Mouse (Mus musculus) bone marrow, adult 2 months (tissue): ENCODE measurements around the gene Snrpf. TPM values are rescaled to one million over a fixed set of nuclear protein-coding genes. Genes with fewer than 3 reads are reported as not detected.
A peak's percentile ranks its signal among the peaks of the same experiment; 100 is the strongest.

Experiments
- H3K27ac ChIP-seq: fragments of 200-500 bp; 2 replicates; pipeline ENCODE4 v1.5.1; 2012; ENCODE audit warnings: low read depth, mild to moderate bottlenecking, control low read depth, inconsistent platforms, low read length; ENCODE audit not compliant: control insufficient read depth, poor library complexity, insufficient read depth
- H3K4me1 ChIP-seq: fragments of 200-500 bp; 2 replicates; pipeline ENCODE4 v1.6.1; 2011; ENCODE audit warnings: low read length; ENCODE audit not compliant: control insufficient read depth, insufficient read depth
- H3K4me3 ChIP-seq: fragments of 200-500 bp; replicated peaks from 2 replicates; pipeline ENCODE3; 2011; ENCODE audit warnings: mild to moderate bottlenecking, low read depth, low read length, control low read depth; ENCODE audit not compliant: control insufficient read depth
- CTCF ChIP-seq: fragments of 200-500 bp; IDR thresholded peaks from 2 replicates; pipeline ENCODE4 v1.5.1; 2011; ENCODE audit warnings: low read length, control low read depth; ENCODE audit not compliant: control insufficient read depth, insufficient read depth
- POLR2A ChIP-seq: fragments of 200-500 bp; IDR thresholded peaks from 2 replicates; pipeline ENCODE4 v1.6.1; 2011; ENCODE audit warnings: low read depth, mild to moderate bottlenecking, control low read depth, low read length, borderline replicate concordance; ENCODE audit not compliant: control insufficient read depth
- WGBS: fragments of 180-500 bp; shearing (Covaris S2); methylation state at CpG from one replicate; pipeline ENCODE4 v1.1.7; 2018; 5-methylcytosine and 5-hydroxymethylcytosine counted together
- polyA plus RNA-seq: library from polyadenylated mRNA; stranded (reverse); fragments of >200 nt; gene quantifications from 2 replicates; pipeline ENCODE4 v1.2.4, GENCODE M21; 2011; ENCODE audit warnings: low replicate concordance; ENCODE audit not compliant: missing spikeins, insufficient read depth, insufficient read length

Snrpf gene
- polyA plus RNA-seq, 1 experiment, result 79.1 TPM

DNA sequence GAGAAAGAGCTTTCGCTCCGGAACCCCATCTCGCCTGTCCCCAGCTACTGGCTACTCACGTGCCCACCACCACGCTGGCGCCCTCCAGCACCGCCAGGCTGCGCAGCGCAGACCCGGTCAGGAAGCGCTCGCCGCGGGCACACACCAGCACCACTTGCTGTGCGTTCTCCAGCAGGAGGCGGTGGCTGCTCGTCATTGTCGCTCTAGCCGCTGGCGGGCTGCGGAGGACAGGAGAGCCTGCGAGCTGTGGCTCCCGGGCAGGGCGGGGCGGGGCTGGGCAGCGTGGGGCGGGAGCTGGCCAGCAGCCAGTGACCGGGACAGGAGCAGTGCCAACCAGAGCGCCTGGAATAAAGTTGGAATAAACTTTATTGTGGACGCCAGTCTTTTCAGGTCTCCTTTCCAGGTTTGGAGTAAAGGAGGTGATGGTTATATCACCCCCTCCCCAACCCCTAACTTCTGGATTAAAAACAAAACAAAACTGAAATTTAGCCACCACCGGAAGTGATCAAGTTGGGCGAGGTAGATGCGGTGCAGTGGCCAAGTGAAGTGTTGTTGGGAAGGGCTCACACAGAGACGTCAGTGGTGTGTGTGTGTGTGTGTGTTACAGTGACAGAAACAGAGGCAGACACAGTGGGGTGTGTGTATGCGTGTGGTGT, 49.6 kb downstream of the Snrpf start, which contains the start of gene Amdhd1:
Gene Amdhd1 (minus strand): TSS at position 259 of the 656 bp plus-strand sequence.
- peak within 1 kb of the TSS; percentile 46 for H3K27ac ChIP-seq
- H3K4me3 ChIP-seq, result peak within 1 kb of the TSS; percentile 96
- peak; percentile 62; the same call in 1 of the 2 replicates for TF ChIP-seq POLR2A
- TF ChIP-seq CTCF, result peak; percentile 82
- under 1% methylated on average over 35 of the region's 35 CpGs for WGBS
- H3K4me1 ChIP-seq, result peaks cover 6% of the 10 kb centered on the region

DNA sequence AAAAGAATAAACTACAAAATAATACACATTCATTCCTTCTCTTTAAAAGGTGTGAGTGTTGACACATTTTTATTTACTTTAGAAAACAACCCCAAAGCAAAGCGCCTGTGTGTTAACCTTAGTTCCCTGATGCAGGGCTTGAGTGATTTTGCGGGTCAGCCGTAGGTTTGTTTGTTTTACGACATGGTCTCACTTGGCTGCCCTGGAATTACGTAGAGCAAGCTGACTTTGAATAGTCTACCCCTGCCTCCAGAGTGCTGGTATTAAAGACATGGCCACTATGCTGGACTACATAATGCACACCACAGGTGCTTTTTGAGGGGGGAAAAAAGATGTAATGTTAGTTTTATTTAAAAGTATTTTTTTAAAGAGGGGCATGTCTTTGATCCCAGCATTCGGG, 50.7 kb downstream of the Snrpf start:
- Histone ChIP-seq H3K4me1 (peaks cover 6% of the 10 kb centered on the region), H3K4me3 (no peak overlapping the region), H3K27ac (no peak overlapping the region)
- 91% methylated on average over 6 of the region's 6 CpGs for WGBS
- no peak for TF ChIP-seq POLR2A
- no peak for TF ChIP-seq CTCF

DNA sequence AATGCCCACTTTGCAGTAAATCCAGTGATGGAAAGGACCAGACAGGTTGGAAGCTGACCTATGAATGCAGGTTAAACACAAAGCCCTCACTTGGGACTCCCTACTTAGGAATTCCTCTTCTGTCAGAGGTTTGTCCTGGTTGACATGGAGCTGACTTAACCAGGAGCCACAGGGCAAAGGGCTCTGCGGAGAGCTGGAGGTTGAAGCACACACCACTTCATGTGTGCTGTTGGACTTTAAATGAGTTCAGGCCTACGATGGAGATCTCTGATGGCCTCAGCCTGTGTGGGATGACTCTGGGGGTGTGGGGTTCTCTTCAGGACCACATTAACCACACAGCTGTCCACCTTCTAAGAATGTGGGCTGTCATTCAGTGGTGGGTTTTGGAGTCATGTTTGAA, 51.2 kb downstream of the Snrpf start:
- WGBS, result 74% methylated on average over 2 of the region's 2 CpGs
- Histone ChIP-seq H3K4me1 (peaks cover 6% of the 10 kb centered on the region), H3K27ac (no peak overlapping the region), H3K4me3 (no peak overlapping the region)
- no peak for TF ChIP-seq POLR2A
- TF ChIP-seq CTCF, result no peak

Other genes with a start within 250 kb of the Snrpf start
- 147 and 309 TPM in 2 replicates for gene Lta4h, start 136.3 kb downstream of the Snrpf start, polyA plus RNA-seq
- gene Hal, start 100.9 kb downstream of the Snrpf start, polyA plus RNA-seq, result 2.0 and 6.1 TPM in 2 replicates
- gene Amdhd1, start 49.7 kb downstream of the Snrpf start, polyA plus RNA-seq, result 1.4 TPM in 1 of 2 replicates, not detected in the other
- 0.40 TPM in 1 of 2 replicates, not detected in the other for gene Ccdc38, start 49.1 kb downstream of the Snrpf start, polyA plus RNA-seq
- gene Ntn4, start 51.0 kb upstream of the Snrpf start, polyA plus RNA-seq, result 3.0 and 3.7 TPM in 2 replicates
- 0.55 TPM in 1 of 2 replicates, not detected in the other for gene Usp44, start 241.8 kb upstream of the Snrpf start, polyA plus RNA-seq